Mouse (Mus musculus) kidney, adult 2 months (tissue): ENCODE results near the gene Rfesd. TPM values are rescaled to one million over a fixed set of nuclear protein-coding genes. Genes with fewer than 3 reads are reported as not detected.

Experiments used
- DNase-seq: peaks from one replicate; pipeline ENCODE4 v3.0.0; 2021
- H3K27ac ChIP-seq: fragments of 200-500 bp; 2 replicates; pipeline ENCODE4 v1.5.1; 2012; ENCODE audit warnings: low read depth, low read length, control low read depth, inconsistent platforms; ENCODE audit not compliant: insufficient read depth
- H3K27me3 ChIP-seq: fragments of 200-500 bp; replicated peaks from 2 replicates; pipeline ENCODE4 v1.6.1; 2012; ENCODE audit warnings: mild to moderate bottlenecking, moderate library complexity, low read length, inconsistent platforms; ENCODE audit not compliant: control insufficient read depth, insufficient read depth
- H3K36me3 ChIP-seq: fragments of 200-500 bp; 2 replicates; pipeline ENCODE4 v1.6.1; 2012; ENCODE audit warnings: mild to moderate bottlenecking, moderate library complexity, low read length, inconsistent platforms; ENCODE audit not compliant: control insufficient read depth, insufficient read depth
- H3K4me1 ChIP-seq: fragments of 200-500 bp; 2 replicates; pipeline ENCODE4 v1.6.1; 2011; ENCODE audit warnings: low read length; ENCODE audit not compliant: control insufficient read depth, insufficient read depth
- H3K4me3 ChIP-seq: fragments of 200-500 bp; 2 replicates; pipeline ENCODE4 v1.5.1; 2011; ENCODE audit warnings: mild to moderate bottlenecking, low read depth, low read length, control low read depth; ENCODE audit not compliant: insufficient read depth
- CTCF ChIP-seq: fragments of 200-500 bp; conservative IDR thresholded peaks from 2 replicates; pipeline ENCODE4 v1.5.1; 2011; ENCODE audit warnings: low read depth, mild to moderate bottlenecking, control low read depth, low read length, moderate library complexity, mixed read lengths; ENCODE audit not compliant: insufficient read depth, insufficient read length
- POLR2A ChIP-seq: fragments of 200-500 bp; IDR thresholded peaks from one replicate; pipeline ENCODE4 v1.6.1; 2011; ENCODE audit warnings: low read depth, low read length, control low read depth
- WGBS: fragments of 180-500 bp; shearing (Covaris S2); methylation state at CpG from one replicate; pipeline ENCODE4 v1.1.7; 2018; 5-methylcytosine and 5-hydroxymethylcytosine counted together
- polyA plus RNA-seq: library from polyadenylated mRNA; depleted of rRNA; stranded (reverse); fragments of >200 nt; gene quantifications from 2 replicates; pipeline ENCODE4 v1.2.3, GENCODE M21; 2012; rRNA removed

Rfesd gene
- polyA plus RNA-seq = 5.8 and 7.1 TPM in 2 replicates

DNA sequence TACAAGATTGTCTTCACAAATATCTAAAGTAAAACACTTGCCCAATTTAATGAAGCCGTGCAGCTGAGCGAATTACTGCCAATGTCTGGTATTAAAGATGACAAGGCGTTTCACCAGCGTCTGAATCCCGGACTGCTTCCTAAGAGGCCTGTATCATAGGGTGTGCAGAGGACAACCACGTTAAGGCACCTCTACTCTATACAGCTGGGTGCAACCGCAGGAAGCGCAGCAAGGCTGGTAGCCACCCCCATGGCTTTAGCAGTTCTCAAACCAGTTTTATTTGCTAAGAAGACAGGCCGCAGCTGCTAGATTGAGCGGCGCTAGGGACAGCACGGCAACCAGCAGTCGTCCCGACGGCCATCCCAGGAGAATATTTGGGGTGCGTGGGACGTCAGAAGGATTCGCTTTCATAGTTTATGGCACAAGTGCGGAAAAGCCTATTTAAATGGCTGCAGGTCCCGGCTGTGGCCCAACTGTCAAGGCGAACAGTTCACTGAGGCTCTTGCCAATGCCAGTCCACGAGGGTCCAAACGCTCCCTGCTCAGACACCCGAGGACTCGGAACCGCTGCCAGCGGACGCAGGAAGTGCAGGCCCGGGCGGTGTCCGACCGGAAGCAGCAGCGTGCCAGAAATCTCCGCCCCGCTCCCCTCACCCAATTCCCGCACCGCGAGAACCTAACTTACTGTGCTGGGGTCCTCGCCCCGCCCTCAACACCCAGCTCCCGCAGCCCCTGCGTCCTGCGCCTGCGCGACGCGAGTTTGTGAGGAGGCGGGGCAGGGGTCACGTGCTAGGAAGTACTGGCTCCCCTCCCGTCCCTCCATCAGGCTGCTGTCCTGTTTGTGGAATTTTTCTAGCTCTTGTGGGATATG is at the start of gene Rfesd:
Gene Rfesd (minus strand): TSS at position 746 of the 870 bp plus-strand sequence.
- peak; percentile 99 for DNase-seq
- peaks cover 6% of the 10 kb centered on the region; the same call in 1 of the 2 replicates for H3K4me1 ChIP-seq
- H3K27me3 ChIP-seq = no peaks in the 10 kb centered on the region
- H3K36me3 ChIP-seq = no peaks in the 10 kb centered on the region
- H3K27ac ChIP-seq = peak within 1 kb of the TSS; percentile 93
- TF ChIP-seq POLR2A = peak; percentile 93
- TF ChIP-seq CTCF = no peak
- peak within 1 kb of the TSS; percentile 85 for H3K4me3 ChIP-seq
- under 1% methylated on average over 50 of the region's 50 CpGs for WGBS

DNA sequence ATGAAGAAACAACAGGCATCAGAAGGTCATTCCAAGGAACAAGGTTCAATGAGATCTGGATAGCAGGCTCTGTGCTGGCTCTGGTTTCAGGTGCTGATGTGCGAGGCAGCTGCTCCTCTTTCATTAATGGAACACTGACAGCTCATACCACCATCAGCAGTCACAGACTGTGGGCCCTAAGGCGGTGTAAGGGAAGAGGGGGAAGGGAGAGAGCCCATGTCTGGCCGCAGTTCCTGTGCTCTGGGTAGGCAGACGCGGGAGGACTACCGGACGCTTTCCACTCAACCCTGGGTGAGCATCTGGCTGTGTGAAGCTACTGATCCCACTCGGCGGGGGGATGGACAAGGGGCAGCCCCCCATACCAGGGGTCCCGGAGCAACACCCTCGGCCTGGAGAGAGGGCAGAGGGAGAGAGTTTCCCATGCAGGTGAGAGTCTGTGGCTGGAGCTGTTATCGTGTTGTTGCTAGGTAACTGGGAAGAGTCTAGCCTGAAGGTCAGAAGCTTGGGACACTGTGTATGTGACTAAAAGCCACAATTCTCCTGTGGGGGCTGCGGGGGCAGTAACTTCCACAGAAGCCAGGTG is 45.9 kb upstream of the Rfesd start:
- TF ChIP-seq CTCF = no peak
- no peak for TF ChIP-seq POLR2A
- Histone ChIP-seq H3K36me3 (no peaks in the 10 kb centered on the region), H3K4me1 (peaks cover 3% of the 10 kb centered on the region; the same call in 1 of the 2 replicates), H3K27ac (no peak overlapping the region), H3K27me3 (no peaks in the 10 kb centered on the region), H3K4me3 (no peak overlapping the region)
- WGBS = 79% methylated on average over 13 of the region's 13 CpGs
- no peak for DNase-seq

DNA sequence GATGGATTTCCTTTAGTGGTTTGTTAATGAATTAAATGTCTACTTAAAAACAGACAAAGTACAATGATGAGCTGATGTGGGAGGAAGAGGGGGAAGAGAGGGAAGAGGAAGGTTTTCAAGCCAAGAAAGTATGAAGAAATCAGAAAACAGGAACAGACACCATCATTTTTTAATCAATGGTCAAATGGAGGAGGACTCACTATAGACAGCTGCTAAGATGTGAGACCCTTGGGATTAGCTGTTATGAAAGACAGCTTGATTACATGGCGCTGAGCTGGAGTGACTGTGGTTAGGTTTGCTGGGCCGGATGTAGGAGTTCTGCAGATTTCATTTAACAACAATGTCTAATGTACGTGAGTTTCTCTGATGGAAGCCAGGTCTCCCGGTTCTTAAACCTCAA is 45.0 kb upstream of the Rfesd start:
- Histone ChIP-seq H3K36me3 (no peaks in the 10 kb centered on the region), H3K4me3 (no peak overlapping the region), H3K4me1 (peaks cover 3% of the 10 kb centered on the region; the same call in 1 of the 2 replicates), H3K27ac (no peak overlapping the region), H3K27me3 (no peaks in the 10 kb centered on the region)
- no peak for DNase-seq
- 91% methylated on average over 4 of the region's 4 CpGs for WGBS
- TF ChIP-seq POLR2A = no peak
- TF ChIP-seq CTCF = no peak

DNA sequence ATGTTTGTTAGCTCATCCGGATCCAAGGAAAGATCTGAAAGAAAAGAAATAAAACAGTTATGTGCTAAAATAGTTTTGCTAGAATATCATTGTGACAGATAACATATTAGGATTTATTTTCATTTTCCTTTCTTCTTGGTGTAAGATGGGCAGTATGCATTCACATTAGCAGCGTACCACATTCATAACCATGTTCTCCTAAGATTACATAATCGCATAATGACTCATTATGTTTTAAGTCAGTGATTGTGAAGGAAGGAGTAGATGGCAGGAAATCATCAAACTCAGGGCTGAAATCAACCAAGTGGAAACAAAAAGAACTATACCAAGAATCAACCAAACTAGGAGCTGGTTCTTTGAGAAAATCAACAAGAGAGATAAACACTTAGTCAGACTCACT is 44.0 kb upstream of the Rfesd start:
- Histone ChIP-seq H3K27me3 (no peaks in the 10 kb centered on the region), H3K4me3 (no peak overlapping the region), H3K36me3 (no peaks in the 10 kb centered on the region), H3K4me1 (peaks cover 3% of the 10 kb centered on the region; the same call in 1 of the 2 replicates), H3K27ac (no peak overlapping the region)
- TF ChIP-seq POLR2A (no peak), CTCF (no peak)
- 89% methylated on average over 3 of the region's 3 CpGs for WGBS
- DNase-seq = no peak

DNA sequence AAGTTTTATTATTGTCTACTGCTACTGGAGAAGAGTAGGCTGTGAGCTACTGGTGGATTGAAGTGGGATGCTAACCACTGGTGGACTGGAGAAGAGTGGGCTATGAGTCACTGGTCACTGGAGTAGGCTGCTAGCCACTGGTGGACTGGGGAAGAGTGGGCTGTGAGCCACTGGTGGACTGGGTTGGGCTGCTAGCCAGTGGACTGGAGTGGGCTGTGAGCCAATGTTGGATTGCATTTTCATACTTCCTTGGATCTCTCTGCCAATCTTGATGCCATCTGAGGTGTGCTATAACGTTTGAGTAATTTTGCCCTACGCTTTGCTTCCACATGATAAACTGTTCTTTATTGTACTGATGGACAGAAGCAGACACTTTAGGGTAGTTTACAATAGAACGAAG is 43.6 kb upstream of the Rfesd start:
- no peaks in the 10 kb centered on the region for H3K27me3 ChIP-seq
- H3K27ac ChIP-seq = no peak overlapping the region
- H3K36me3 ChIP-seq = no peaks in the 10 kb centered on the region
- no peak overlapping the region for H3K4me3 ChIP-seq
- peaks cover 3% of the 10 kb centered on the region; the same call in 1 of the 2 replicates for H3K4me1 ChIP-seq
- DNase-seq = no peak
- WGBS = 78% methylated on average over 3 of the region's 3 CpGs
- no peak for TF ChIP-seq CTCF
- TF ChIP-seq POLR2A = no peak

DNA sequence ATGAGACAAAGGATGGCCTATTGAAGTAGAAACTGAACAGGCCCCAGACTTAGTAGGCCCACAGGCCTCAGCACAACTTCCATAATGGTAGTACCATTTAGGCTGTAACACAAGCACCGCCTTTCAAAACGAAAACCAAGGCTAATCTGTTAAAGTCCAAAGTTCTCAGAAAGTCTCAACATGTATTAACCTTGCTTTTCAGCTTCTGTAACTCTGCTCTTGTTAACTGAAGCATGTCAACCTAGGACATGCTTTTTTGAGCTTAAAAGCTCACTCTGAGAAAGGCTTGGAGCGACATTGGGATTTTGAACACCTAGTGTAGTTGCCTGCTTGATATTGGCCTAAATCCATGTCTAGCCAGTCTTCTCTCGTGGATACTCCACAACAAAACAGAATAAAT is 41.1 kb upstream of the Rfesd start:
- no peak overlapping the region for H3K4me3 ChIP-seq
- peak overlapping the region; percentile 37; the same call in 1 of the 2 replicates for H3K27ac ChIP-seq
- H3K36me3 ChIP-seq = no peaks in the 10 kb centered on the region
- H3K4me1 ChIP-seq = peaks cover 3% of the 10 kb centered on the region; the same call in 1 of the 2 replicates
- no peaks in the 10 kb centered on the region for H3K27me3 ChIP-seq
- 55% methylated on average over 4 of the region's 4 CpGs for WGBS
- TF ChIP-seq POLR2A (no peak), CTCF (no peak)
- peak; percentile 79 for DNase-seq

DNA sequence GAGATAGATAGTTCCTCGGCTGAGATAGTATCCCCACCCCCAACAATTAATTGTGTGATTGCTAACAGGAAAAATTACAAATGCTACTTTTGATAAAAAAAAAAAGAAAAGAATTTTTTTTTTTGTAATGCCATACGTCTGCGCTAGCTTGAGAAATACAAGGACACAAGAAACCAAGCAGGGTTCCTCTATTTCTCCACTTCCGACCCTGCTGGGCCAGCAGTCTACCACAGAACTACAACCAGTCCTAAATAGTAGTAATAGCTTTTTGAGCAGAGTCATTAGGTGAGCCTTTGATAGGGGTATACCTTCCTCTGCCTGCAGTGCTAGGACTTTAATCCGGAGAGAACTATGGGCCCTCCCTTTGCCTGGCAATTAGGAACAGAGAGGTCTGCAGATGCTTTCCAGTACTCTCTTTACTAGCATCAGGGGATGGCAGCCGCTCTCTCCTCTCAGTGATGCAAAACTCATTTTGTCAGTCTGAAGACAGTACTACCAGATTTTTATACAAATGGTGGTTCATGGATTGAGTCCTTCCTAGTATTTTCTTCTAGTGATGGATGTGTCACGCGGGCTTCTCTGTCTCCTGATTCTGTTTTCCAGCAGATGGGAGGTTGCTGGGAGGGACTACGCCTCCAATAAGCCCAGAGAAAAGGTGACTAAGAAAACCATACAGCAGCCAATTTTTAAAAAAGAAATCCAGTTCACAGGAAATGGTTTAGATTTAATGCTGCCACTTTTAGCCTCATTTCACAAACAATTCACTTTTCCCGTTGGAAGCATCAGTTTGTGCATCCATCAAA is 38.9 kb upstream of the Rfesd start:
- no peak for DNase-seq
- 76% methylated on average over 10 of the region's 10 CpGs for WGBS
- TF ChIP-seq CTCF (no peak), POLR2A (no peak)
- Histone ChIP-seq H3K4me3 (no peak overlapping the region), H3K27me3 (no peaks in the 10 kb centered on the region), H3K36me3 (no peaks in the 10 kb centered on the region), H3K27ac (no peak overlapping the region), H3K4me1 (peaks cover 3% of the 10 kb centered on the region; the same call in 1 of the 2 replicates)
